Mouse (Mus musculus): ENCODE measurements at regions not wholly inside any gene's neighbourhood (a gene's known extent, or its start where the extent isn't known, plus 50 kb on each side); places are given as distances from the start of the nearest gene placed in this dataset.

DNA sequence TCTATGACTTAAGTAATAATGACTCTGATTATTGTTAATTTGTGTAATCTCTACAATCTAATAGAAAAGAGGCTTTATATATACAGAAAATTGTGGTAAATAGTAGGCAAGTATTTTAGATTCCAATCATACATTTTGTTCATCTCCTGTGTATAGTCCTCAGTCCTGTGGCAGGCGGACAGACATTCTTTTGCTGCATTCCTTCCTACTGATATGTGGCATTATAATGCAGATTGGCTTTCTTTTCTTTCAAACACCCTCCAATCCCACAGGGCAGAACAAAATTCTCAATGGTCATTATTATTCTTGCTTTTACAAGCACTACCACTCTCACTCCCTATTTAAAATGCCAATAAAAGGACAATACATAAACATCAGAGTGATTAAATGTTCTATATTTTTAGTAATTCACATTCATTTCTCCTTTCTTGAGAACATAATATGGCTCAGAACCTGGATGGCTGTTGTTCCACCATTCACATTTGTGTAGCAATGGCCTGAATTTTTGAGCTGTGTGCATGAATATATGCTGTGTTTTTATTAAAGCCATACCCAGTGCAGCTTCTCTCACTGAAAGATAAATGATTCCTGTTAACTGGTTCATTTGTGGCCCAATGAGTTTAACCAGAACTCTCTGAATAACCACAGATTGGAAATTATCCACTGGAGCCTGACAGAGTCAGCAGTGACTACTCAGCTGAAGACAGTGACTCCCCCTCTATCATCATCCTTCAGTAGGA is 194.6 kb downstream of the Gm43517 start:
- no peak for DNase-seq (ENCODE audit: low read depth, low spot score)

DNA sequence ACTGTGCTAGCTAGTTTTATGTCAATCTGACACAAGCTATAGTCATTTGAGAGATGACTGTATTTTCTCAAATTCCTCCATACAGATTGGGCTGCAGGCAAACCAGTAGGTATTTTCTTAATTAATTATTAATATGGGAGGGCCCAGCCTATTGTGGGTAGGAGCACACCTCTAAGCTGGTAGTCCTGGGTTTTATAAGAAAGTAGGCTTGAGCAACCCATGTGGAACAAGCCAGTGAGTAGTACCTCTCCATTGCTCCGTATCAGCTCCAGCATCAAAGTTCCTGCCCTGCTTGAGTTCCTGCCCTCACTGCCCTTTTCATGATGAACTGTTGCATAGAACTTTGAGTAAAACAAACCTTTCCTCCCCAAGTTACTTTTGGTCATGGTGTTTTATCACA is 198.9 kb downstream of the Gm43517 start:
- no peak for DNase-seq (ENCODE audit: low read depth, low spot score)

DNA sequence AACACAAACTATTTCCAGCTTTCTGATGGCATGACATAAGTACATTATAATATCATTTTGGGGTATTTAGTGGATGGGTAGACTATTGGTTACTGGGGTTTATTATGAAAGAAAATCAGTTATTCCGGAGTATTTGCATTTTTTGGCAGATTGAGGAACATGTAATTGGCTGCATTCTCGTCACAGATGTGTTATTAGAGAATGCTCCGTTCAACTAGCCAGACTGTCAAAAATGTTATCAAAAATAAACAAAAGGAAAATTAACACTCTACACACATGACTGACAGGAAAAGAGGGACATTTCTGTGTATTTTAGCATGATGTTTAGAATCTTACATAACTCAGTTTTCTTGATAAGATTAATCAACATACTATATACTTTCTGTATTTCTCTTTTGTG is 237.3 kb downstream of the Gm43517 start:
- no peak for DNase-seq (ENCODE audit: low read depth, low spot score)

- no peak for DNase-seq (ENCODE audit: low read depth, low spot score)
These were observed 242.2 kb downstream of the Gm43517 start for GRCm38 (mm10) chr12:49627222-49627621.

GRCm38 (mm10) chr12:49628014-49628413 is 243.0 kb downstream of the Gm43517 start:
- DNase-seq (ENCODE audit: low read depth, low spot score): no peak

GRCm38 (mm10) chr12:49649104-49650063 is 264.4 kb downstream of the Gm43517 start:
- peak; percentile 9 for DNase-seq (ENCODE audit: low read depth, low spot score)

Data from telencephalon, adult 2 months (tissue).